Mouse (Mus musculus): Measurements from ENCODE around the gene Senp3. TPM values are rescaled to one million over a fixed set of nuclear protein-coding genes. Genes with fewer than 3 reads are reported as not detected.

The Senp3 gene
- total and polyA plus RNA-seq, 3 experiments = 116 to 303 (median 256) TPM

DNA sequence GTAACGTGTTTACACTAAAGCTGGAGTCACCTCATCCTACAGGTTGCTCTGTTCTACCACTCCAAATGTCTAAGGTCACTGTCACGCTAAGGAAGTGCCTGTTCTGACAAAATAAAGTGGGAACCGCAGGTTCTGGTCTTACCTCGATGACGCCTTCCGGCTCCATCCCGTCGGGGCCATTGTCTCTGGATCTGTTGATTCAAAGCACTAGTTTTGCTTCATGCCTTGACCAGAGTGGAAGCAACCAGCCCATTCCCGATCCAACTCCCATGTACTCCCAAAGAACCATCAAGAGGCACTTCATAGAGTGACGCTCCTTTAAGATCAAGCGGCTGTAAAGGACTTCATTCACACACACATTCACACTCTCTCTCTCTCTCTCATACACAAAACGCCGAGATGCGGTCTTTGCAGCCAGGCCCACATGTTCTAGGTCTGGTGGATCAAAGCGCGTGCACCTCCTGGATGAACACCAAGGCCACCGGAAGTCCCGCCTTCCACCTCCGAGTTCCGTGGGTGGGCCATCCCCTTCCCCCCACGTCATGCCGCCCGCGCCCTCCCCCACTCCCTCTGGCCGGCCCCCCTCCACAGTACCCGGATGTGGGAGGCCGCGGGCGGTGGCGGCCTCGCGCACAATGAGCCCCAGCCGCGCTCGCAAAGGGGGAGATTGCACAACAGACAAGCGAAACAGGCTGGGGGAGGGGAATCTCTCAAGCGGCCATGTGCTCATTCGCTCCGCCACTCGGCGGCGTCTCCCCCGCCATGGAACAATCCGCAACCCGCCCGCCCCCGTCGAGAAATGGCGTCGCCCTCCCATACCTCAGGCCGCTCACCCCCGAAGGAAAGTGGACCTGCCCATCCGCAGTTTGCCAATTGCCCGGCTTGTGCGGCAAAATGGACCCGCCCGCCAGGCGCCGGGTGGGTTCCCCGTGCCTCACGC, 10.8 kb downstream of the Senp3 start:
- H3K79me2 ChIP-seq (replicated peaks; ENCODE audit: control insufficient read depth, extremely low read depth, insufficient read depth, poor library complexity, severe bottlenecking) = peaks cover 57% of the 10 kb centered on the region
- peak overlapping the region; percentile 99 for H3K9ac ChIP-seq (ENCODE audit: insufficient read depth, low read depth)
- H3K9me3 ChIP-seq (replicated peaks; ENCODE audit: low read length) = no peaks in the 10 kb centered on the region
- no peaks in the 10 kb centered on the region for H3K27me3 ChIP-seq (replicated peaks)
- no peak for TF ChIP-seq SMC3 (IDR thresholded peaks at IDR 0.05; ENCODE audit: low read depth, low read length)
- TF ChIP-seq MAFK (IDR thresholded peaks at IDR 0.05; ENCODE audit: insufficient replicate concordance, low read length) = no peak
- TF ChIP-seq CHD2 (IDR thresholded peaks at IDR 0.05; ENCODE audit: low read length) = peak; percentile 96
- TF ChIP-seq MAZ (IDR thresholded peaks at IDR 0.05; ENCODE audit: low read depth, low read length) = peak; percentile 99
- no peak; the same call in 1 of the 2 replicates for TF ChIP-seq CHD1 (IDR thresholded peaks at IDR 0.05; ENCODE audit: low read depth, low read length)
- no peak for TF ChIP-seq JUN (IDR thresholded peaks at IDR 0.05; ENCODE audit: insufficient read depth, low read depth, low read length)
- TF ChIP-seq JUND (conservative IDR thresholded peaks at IDR 0.05; ENCODE audit: low read depth, low read length) = no peak
- TF ChIP-seq USF1 (IDR thresholded peaks at IDR 0.05; ENCODE audit: low read depth, low read length) = no peak; the same call in 1 of the 2 replicates
- no peak for TF ChIP-seq PAX5 (IDR thresholded peaks at IDR 0.05; ENCODE audit: low read length)
- no peak for TF ChIP-seq GABPA (IDR thresholded peaks at IDR 0.05; ENCODE audit: insufficient replicate concordance, low read depth, low read length)
- TF ChIP-seq USF2 (conservative IDR thresholded peaks at IDR 0.05; ENCODE audit: low read depth, low read length) = no peak
- no peak for TF ChIP-seq E2F4 (IDR thresholded peaks at IDR 0.05; ENCODE audit: insufficient replicate concordance, low read depth, low read length)
- TF ChIP-seq ZKSCAN1 (IDR thresholded peaks at IDR 0.05; ENCODE audit: borderline replicate concordance, low read depth, low read length) = no peak
- TF ChIP-seq POLR2AphosphoS2 (IDR thresholded peaks at IDR 0.05; ENCODE audit: low read depth, low read length) = no peak; the same call in 1 of the 2 replicates
- TF ChIP-seq MAX (IDR thresholded peaks at IDR 0.05; ENCODE audit: low read length) = peak; percentile 96
- TF ChIP-seq HCFC1 (IDR thresholded peaks at IDR 0.05; ENCODE audit: low read depth, low read length) = peak; percentile 86
- peak; percentile 96 for TF ChIP-seq MYC (IDR thresholded peaks at IDR 0.05; ENCODE audit: low read depth, low read length)
- peak; percentile 60; the same call in 1 of the 2 replicates for TF ChIP-seq RCOR1 (conservative IDR thresholded peaks at IDR 0.05; ENCODE audit: low read depth, low read length)
- peak; percentile 98 for TF ChIP-seq SIN3A (IDR thresholded peaks at IDR 0.05; ENCODE audit: low read length)
- TF ChIP-seq RAD21 (IDR thresholded peaks at IDR 0.05; ENCODE audit: low read depth, low read length) = no peak
- peak; percentile 64; the same call in 1 of the 2 replicates for TF ChIP-seq NELFE (IDR thresholded peaks at IDR 0.05; ENCODE audit: low read depth, low read length)
- TF ChIP-seq KAT2A (IDR thresholded peaks at IDR 0.05; ENCODE audit: insufficient replicate concordance, low read length) = peak; percentile 68; the same call in 1 of the 2 replicates
- TF ChIP-seq POLR2A (IDR thresholded peaks at IDR 0.05; ENCODE audit: low read depth, low read length) = peak; percentile 75
- peak; percentile 77 for TF ChIP-seq MEF2A (IDR thresholded peaks at IDR 0.05; ENCODE audit: borderline replicate concordance, low read depth, low read length)
- TF ChIP-seq NRF1 (IDR thresholded peaks at IDR 0.05; ENCODE audit: low read depth, low read length) = peak; percentile 62
- no peak for TF ChIP-seq ZC3H11A (IDR thresholded peaks at IDR 0.05; ENCODE audit: low read depth, low read length)
- peak; percentile 92 for TF ChIP-seq IRF4 (IDR thresholded peaks at IDR 0.05; ENCODE audit: low read depth, low read length)
- TF ChIP-seq TCF12 (IDR thresholded peaks at IDR 0.05; ENCODE audit: low read depth, low read length) = peak; percentile 89
- TF ChIP-seq ZMIZ1 (IDR thresholded peaks at IDR 0.05; ENCODE audit: low read depth, low read length) = peak; percentile 78
- peak; percentile 79 for TF ChIP-seq UBTF (IDR thresholded peaks at IDR 0.05; ENCODE audit: low read depth, low read length)
- TF ChIP-seq ETS1 (conservative IDR thresholded peaks at IDR 0.05; ENCODE audit: low read depth, low read length) = peak; percentile 56
- TF ChIP-seq ZNF384 (IDR thresholded peaks at IDR 0.05; ENCODE audit: low read depth, low read length) = no peak
- no peak for TF ChIP-seq TBP (conservative IDR thresholded peaks at IDR 0.05; ENCODE audit: low read depth, low read length)
- peak; percentile 92 for TF ChIP-seq ELF1 (IDR thresholded peaks at IDR 0.05; ENCODE audit: low read depth, low read length)
- peak; percentile 66; the same call in 1 of the 2 replicates for TF ChIP-seq BHLHE40 (IDR thresholded peaks at IDR 0.05; ENCODE audit: low read depth, low read length)
- peak; percentile 98 for TF ChIP-seq MXI1 (IDR thresholded peaks at IDR 0.05; ENCODE audit: low read depth, low read length)
- TF ChIP-seq CTCF (conservative IDR thresholded peaks at IDR 0.05 in 1 of 2, IDR thresholded peaks at IDR 0.05 in 1 of 2; ENCODE audit: low read depth in 2 of 2, low read length in 2 of 2) = no peak
- TF ChIP-seq EP300 (IDR thresholded peaks at IDR 0.05; ENCODE audit: low read length) = no peak
- dilution Hi-C loops (cut with MboI; ENCODE audit: extremely low pct_ligation_motif_present, extremely low pct_unique_long_range_greater_than_20kb, low sequenced_read_pairs) (no loop called here), in situ Hi-C loops (cut with MboI; ENCODE audit: low pct_ligation_motif_present, low pct_unique_long_range_greater_than_20kb, low sequenced_read_pairs) (no loop called here)
- H3K27ac ChIP-seq (ENCODE audit: insufficient read depth, low read depth) = peak overlapping the region; percentile 88
- peak overlapping the region; percentile 74 to 94 (median 75) for H3K4me3 ChIP-seq (replicated peaks in 1 of 3; ENCODE audit: low read depth in 2 of 3, low read length in 2 of 3, poor library complexity in 1 of 3)
- H3K4me1 ChIP-seq (ENCODE audit: control insufficient read depth in 1 of 2, insufficient read depth in 2 of 2) = peaks cover 14 to 59% of the 10 kb centered on the region in 2 experiments; a peak in 3 of 4 replicates
- H3K4me2 ChIP-seq (ENCODE audit: insufficient read depth, low read depth, poor library complexity, severe bottlenecking) = peak overlapping the region; percentile 88
- peak; percentile 96 for DNase-seq (ENCODE audit: extremely low read depth)
- H3K36me3 ChIP-seq (replicated peaks in 1 of 2; ENCODE audit: control insufficient read depth in 1 of 2, insufficient read depth in 1 of 2, low read length in 1 of 2) = peaks cover 67 to 80% of the 10 kb centered on the region in 2 experiments

Data from CH12.LX (cell line).